Mouse (Mus musculus): ENCODE results near the gene Birc5. TPM values are rescaled to one million over a fixed set of nuclear protein-coding genes. Genes with fewer than 3 reads are reported as not detected.

Birc5 gene
- 2.0 to 3.8 TPM (median 2.9 TPM) in 4 replicates for total RNA-seq (2023; ENCODE audit: inconsistent age)

GRCm38 (mm10) chr11:117848985-117849671 lies at the start of gene Birc5:
Birc5 (plus strand) TSS chr11:117849251.

GRCm38 (mm10) chr11:117809407-117810311 lies 39.4 kb upstream of the Birc5 start, which contains the start of the genes Gm20708 and Syngr2:
Gm20708 (plus strand) TSS chr11:117809668.
Syngr2 (plus strand) TSS chr11:117809668.

GRCm38 (mm10) chr11:117825333-117826101 lies 23.5 kb upstream of the Birc5 start, which contains the start of the genes Afmid and Tk1:
Afmid (plus strand) TSS chr11:117825924.
Tk1 (minus strand) TSS chr11:117826092.

GRCm38 (mm10) chr11:117860601-117861000 lies 11.6 kb downstream of the Birc5 start, which contains the start of gene Tmem235:
Tmem235 (plus strand) TSS chr11:117860752.

GRCm38 (mm10) chr11:117872861-117873608 lies 24.0 kb downstream of the Birc5 start, which contains the start of gene Tha1:
Tha1 (minus strand) TSS chr11:117873481.

Other genes starting within 250 kb of the Birc5 start
- 76.9 to 80.2 TPM (median 78.1 TPM) in 4 replicates for gene Tnrc6c, start 195.0 kb upstream of the Birc5 start, total RNA-seq (2023; ENCODE audit: inconsistent age)
- gene Tmc8, start 67.2 kb upstream of the Birc5 start, total RNA-seq (2023; ENCODE audit: inconsistent age) = 62.9 to 82.9 TPM (median 68.0 TPM) in 4 replicates
- gene Tmc6, start 67.1 kb upstream of the Birc5 start, total RNA-seq (2023; ENCODE audit: inconsistent age) = 139 to 192 TPM (median 154 TPM) in 4 replicates
- 2.4 to 5.4 TPM (median 2.6 TPM) in 4 replicates for gene 6030468B19Rik, start 51.6 kb upstream of the Birc5 start, total RNA-seq (2023; ENCODE audit: inconsistent age)
- 9.2 to 15.2 TPM (median 11.7 TPM) in 4 replicates for gene Gm20708, start 39.6 kb upstream of the Birc5 start, total RNA-seq (2023; ENCODE audit: inconsistent age)
- 177 to 196 TPM (median 184 TPM) in 4 replicates for gene Syngr2, start 39.6 kb upstream of the Birc5 start, total RNA-seq (2023; ENCODE audit: inconsistent age)
- gene Afmid, start 23.3 kb upstream of the Birc5 start, total RNA-seq (2023; ENCODE audit: inconsistent age) = 22.5 to 25.5 TPM (median 23.7 TPM) in 4 replicates
- gene Tk1, start 23.2 kb upstream of the Birc5 start, total RNA-seq (2023; ENCODE audit: inconsistent age) = 36.8 to 49.7 TPM (median 40.1 TPM) in 4 replicates
- gene Tmem235, start 11.5 kb downstream of the Birc5 start, total RNA-seq (2023; ENCODE audit: inconsistent age) = not detected in 4 replicates
- 1.4 to 3.8 TPM (median 2.7 TPM) in 4 replicates for gene Tha1, start 24.2 kb downstream of the Birc5 start, total RNA-seq (2023; ENCODE audit: inconsistent age)
- 48.6 to 53.9 TPM (median 51.8 TPM) in 4 replicates for gene Socs3, start 120.8 kb downstream of the Birc5 start, total RNA-seq (2023; ENCODE audit: inconsistent age)
- 39.7 to 45.2 TPM (median 42.5 TPM) in 4 replicates for gene Pgs1, start 137.0 kb downstream of the Birc5 start, total RNA-seq (2023; ENCODE audit: inconsistent age)

All from B cell, adult (primary cell).